Mouse (Mus musculus) liver, adult (tissue): ENCODE results near the gene Dda1.

Experiments
- GATA4 ChIP-seq: IDR thresholded peaks from 2 replicates; pipeline ENCODE4 v1.6.1; 2014; ENCODE audit warnings: mild to moderate bottlenecking, low read length; ENCODE audit not compliant: insufficient replicate concordance

Dda1 gene

GRCm38 (mm10) chr8:71477196-71477845 is 8.3 kb downstream of the Dda1 start:
- no peak for TF ChIP-seq GATA4

- TF ChIP-seq GATA4: no peak
These were observed 9.9 kb downstream of the Dda1 start for GRCm38 (mm10) chr8:71478943-71479342.

GRCm38 (mm10) chr8:71483932-71484331 is 14.9 kb downstream of the Dda1 start:
- TF ChIP-seq GATA4: no peak

- TF ChIP-seq GATA4: no peak
These were observed 15.7 kb downstream of the Dda1 start for GRCm38 (mm10) chr8:71484736-71485135.

GRCm38 (mm10) chr8:71485142-71486135 is 16.4 kb downstream of the Dda1 start, which contains the start of gene Ano8:
Ano8 (minus strand) TSS chr8:71485963.
- no peak for TF ChIP-seq GATA4

- no peak for TF ChIP-seq GATA4
These were observed 17.1 kb downstream of the Dda1 start for GRCm38 (mm10) chr8:71486136-71486529.

- TF ChIP-seq GATA4: no peak
These were observed 18.9 kb downstream of the Dda1 start, which contains the start of gene Gtpbp3 for GRCm38 (mm10) chr8:71487691-71488445. Gtpbp3 (plus strand) TSS chr8:71488103.

- TF ChIP-seq GATA4: 0 out of 2 replicates have a peak, but pooled peaks have one; percentile 19
These were observed 19.5 kb downstream of the Dda1 start for GRCm38 (mm10) chr8:71488454-71488853.

GRCm38 (mm10) chr8:71495039-71495438 is 26.0 kb downstream of the Dda1 start:
- no peak for TF ChIP-seq GATA4

- no peak for TF ChIP-seq GATA4
These were observed 26.8 kb downstream of the Dda1 start for GRCm38 (mm10) chr8:71495811-71496210.

GRCm38 (mm10) chr8:71496481-71496880 is 27.5 kb downstream of the Dda1 start:
- peak; percentile 74; the same call in 1 of the 2 replicates for TF ChIP-seq GATA4

- TF ChIP-seq GATA4: no peak
These were observed 28.2 kb downstream of the Dda1 start for GRCm38 (mm10) chr8:71497077-71497645.

GRCm38 (mm10) chr8:71497881-71498501 is 29.0 kb downstream of the Dda1 start:
- TF ChIP-seq GATA4: peak; percentile 58; the same call in 1 of the 2 replicates
